Comparison of ENCODE assay signal across 9 mouse cellular contexts in the genomic region with DNA sequence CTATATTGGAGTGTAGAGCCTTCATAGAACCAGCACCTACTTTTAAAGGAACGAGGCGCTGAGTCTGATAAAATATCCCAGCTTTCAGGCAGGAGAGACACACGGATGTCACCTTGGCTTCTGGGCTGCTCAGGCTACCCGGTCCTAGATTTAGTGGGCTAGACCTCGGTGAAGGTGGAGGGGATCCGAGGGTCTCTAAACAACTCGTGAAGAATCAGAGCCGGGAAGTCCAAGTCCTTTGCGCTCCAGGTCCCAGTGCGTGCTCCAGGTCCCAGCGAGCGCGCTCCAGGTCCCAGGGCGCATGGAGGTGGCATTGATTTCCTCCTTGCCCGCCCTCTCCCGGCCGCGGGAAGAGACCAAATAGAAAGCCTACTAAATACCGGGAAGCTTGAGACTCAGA. TPM values are rescaled to one million over a fixed set of nuclear protein-coding genes. Genes with fewer than 3 reads are reported as not detected.
DNase-seq lines count a peak whose midpoint lies in the region; ATAC-seq and TF ChIP-seq lines count a peak whose summit lies in the region.
"Had no signal": no experiment of that assay in that cellular context is flagged by ENCODE, and none has a peak within 500 bp of the region (broad histone marks: within the 10 kb centered on the region; RNA-seq: fewer than 3 reads in every experiment).

No protein-coding gene starts in this region.

- no peak overlapping the region for H3K9ac ChIP-seq in forebrain, embryonic 12.5 days
- no peak overlapping the region for H3K9ac ChIP-seq in forebrain, embryonic 13.5 days
- no peak overlapping the region for H3K9ac ChIP-seq in limb, embryonic 12.5 days (replicated peaks)

- no peak for ATAC-seq in forebrain, embryonic 12.5 days (ENCODE audit: low FRiP score)
- no peak for ATAC-seq in forebrain, embryonic 13.5 days
- no peak for ATAC-seq in limb, embryonic 12.5 days (ENCODE audit: insufficient number of reproducible peaks, insufficient read depth, low FRiP score, low TSS enrichment, low read depth)

- no peak overlapping the region for H3K4me3 ChIP-seq in forebrain, embryonic 12.5 days (replicated peaks)
- H3K4me3 ChIP-seq in forebrain, embryonic 13.5 days, result no peak overlapping the region
- peak overlapping the region; percentile 61 for H3K4me3 ChIP-seq in thymus, adult 2 months (ENCODE audit: control insufficient read depth, insufficient read depth, low read length)
- H3K4me3 ChIP-seq in limb, embryonic 12.5 days (replicated peaks), result 0 out of 2 replicates have a peak overlapping the region, but pooled peaks have one; percentile 11

- H3K27me3 ChIP-seq in forebrain, embryonic 12.5 days, result 0 out of 2 replicates have a peak, but pooled peaks cover 14% of the 10 kb centered on the region
- peaks cover 7% of the 10 kb centered on the region; the same call in 1 of the 2 replicates for H3K27me3 ChIP-seq in forebrain, embryonic 13.5 days
- no peaks in the 10 kb centered on the region for H3K27me3 ChIP-seq in thymus, adult 2 months (ENCODE audit: control insufficient read depth, insufficient read depth, low read length)
- peaks cover 10% of the 10 kb centered on the region for H3K27me3 ChIP-seq in limb, embryonic 12.5 days

- H3K9me3 ChIP-seq in forebrain, embryonic 12.5 days, result no peaks in the 10 kb centered on the region
- H3K9me3 ChIP-seq in forebrain, embryonic 13.5 days (replicated peaks), result no peaks in the 10 kb centered on the region
- H3K9me3 ChIP-seq in limb, embryonic 12.5 days, result no peaks in the 10 kb centered on the region

- peak; percentile 44; the same call in 1 of the 2 replicates for TF ChIP-seq CTCF in thymus, adult 2 months (IDR thresholded peaks at IDR 0.05; ENCODE audit: borderline replicate concordance, control insufficient read depth, extremely low read depth, insufficient read depth, low read length, poor library complexity)

- no peaks in the 10 kb centered on the region for H3K36me3 ChIP-seq in forebrain, embryonic 12.5 days (replicated peaks)
- no peaks in the 10 kb centered on the region for H3K36me3 ChIP-seq in forebrain, embryonic 13.5 days (ENCODE audit: poor library complexity, severe bottlenecking)
- no peaks in the 10 kb centered on the region for H3K36me3 ChIP-seq in thymus, adult 2 months (ENCODE audit: control insufficient read depth, insufficient read depth, low read length)
- H3K36me3 ChIP-seq in limb, embryonic 12.5 days, result no peaks in the 10 kb centered on the region

- no peak overlapping the region for H3K27ac ChIP-seq in forebrain, embryonic 12.5 days
- no peak overlapping the region for H3K27ac ChIP-seq in forebrain, embryonic 13.5 days
- H3K27ac ChIP-seq in thymus, adult 2 months (ENCODE audit: control insufficient read depth, insufficient read depth, low read length), result peak overlapping the region; percentile 46; the same call in 1 of the 2 replicates
- H3K27ac ChIP-seq in limb, embryonic 12.5 days, result no peak overlapping the region

- no peaks in the 10 kb centered on the region for H3K4me1 ChIP-seq in forebrain, embryonic 12.5 days
- no peaks in the 10 kb centered on the region for H3K4me1 ChIP-seq in forebrain, embryonic 13.5 days
- peaks cover 2% of the 10 kb centered on the region for H3K4me1 ChIP-seq in thymus, adult 2 months (replicated peaks; ENCODE audit: control insufficient read depth, insufficient read depth, low read length)
- no peaks in the 10 kb centered on the region for H3K4me1 ChIP-seq in limb, embryonic 12.5 days (replicated peaks)

- peak; percentile 34 for DNase-seq in thymus, adult 2 months
- no peak for DNase-seq in thymus, adult 18-20 months
- peak; percentile 46 for DNase-seq in thymus, postnatal 4 days
- DNase-seq in cerebellum, adult 11-12 months, result no peak
- DNase-seq in layer of hippocampus, adult 18-20 months (ENCODE audit: low spot score in 2 of 2), result no peak
- DNase-seq: cerebellum, adult 9-10 months had no signal

- 11% methylated on average over 19 of the region's 19 CpGs for WGBS in forebrain, embryonic 12.5 days
- 7% methylated on average over 19 of the region's 19 CpGs for whole genome bisulfite sequencing in forebrain, embryonic 13.5 days
- WGBS in thymus, adult 2 months, result 12% methylated on average over 19 of the region's 19 CpGs
- WGBS in limb, embryonic 12.5 days, result 13% methylated on average over 19 of the region's 19 CpGs

- H3K4me2 ChIP-seq in forebrain, embryonic 12.5 days, result 0 out of 2 replicates have a peak overlapping the region, but pooled peaks have one; percentile 17
- no peak overlapping the region for H3K4me2 ChIP-seq in forebrain, embryonic 13.5 days
- H3K4me2 ChIP-seq in limb, embryonic 12.5 days, result peak overlapping the region; percentile 33

- no peak for TF ChIP-seq POLR2A in thymus, adult 2 months (IDR thresholded peaks at IDR 0.05; ENCODE audit: control insufficient read depth, extremely low read depth, insufficient read depth, low read length, poor library complexity)

RNA-seq across cellular contexts. Expression of a gene that starts 19.2 kb away (rescaled TPM):
- polyA plus RNA-seq in forebrain, embryonic 12.5 days (2016; fragmentation: Nextera tagmentation; extraction: Ambion mirVana), result 0.21 and 0.37 TPM in 2 replicates
- polyA plus RNA-seq in forebrain, embryonic 13.5 days (2015; fragmentation: Nextera tagmentation; extraction: Ambion mirVana), result 0.09 and 0.17 TPM in 2 replicates
- polyA plus RNA-seq in thymus, adult 2 months (2012; rRNA removed), result 4.0 and 4.2 TPM in 2 replicates
- polyA plus RNA-seq in limb, embryonic 12.5 days (2016; fragmentation: Nextera tagmentation; extraction: Ambion mirVana), result 0.26 and 0.36 TPM in 2 replicates
- total RNA-seq in layer of hippocampus, adult 18-20 months (2021), result under 1 TPM; 0.32 to 0.46 TPM

RNA-seq across cellular contexts. Expression of a gene that starts 25.1 kb away (rescaled TPM):
- polyA plus RNA-seq in forebrain, embryonic 12.5 days (2016; fragmentation: Nextera tagmentation; extraction: Ambion mirVana), result 0.96 and 1.2 TPM in 2 replicates
- 0.28 and 0.61 TPM in 2 replicates for polyA plus RNA-seq in forebrain, embryonic 13.5 days (2015; fragmentation: Nextera tagmentation; extraction: Ambion mirVana)
- polyA plus RNA-seq in thymus, adult 2 months (2012; rRNA removed), result 40.6 and 44.7 TPM in 2 replicates
- polyA plus RNA-seq in limb, embryonic 12.5 days (2016; fragmentation: Nextera tagmentation; extraction: Ambion mirVana), result 1.2 and 1.3 TPM in 2 replicates
- 1 to 10 TPM in 1 of 2 experiments, under 1 TPM in 1; 0.62 to 1.1 TPM for total RNA-seq in layer of hippocampus, adult 18-20 months (2021)

RNA-seq across cellular contexts. Expression of a gene that starts 48.2 kb away (rescaled TPM):
- 12.6 and 13.4 TPM in 2 replicates for polyA plus RNA-seq in forebrain, embryonic 12.5 days (2016; fragmentation: Nextera tagmentation; extraction: Ambion mirVana)
- 9.3 and 10.2 TPM in 2 replicates for polyA plus RNA-seq in forebrain, embryonic 13.5 days (2015; fragmentation: Nextera tagmentation; extraction: Ambion mirVana)
- polyA plus RNA-seq in thymus, adult 2 months (2012; rRNA removed), result 3.3 and 4.1 TPM in 2 replicates
- polyA plus RNA-seq in limb, embryonic 12.5 days (2016; fragmentation: Nextera tagmentation; extraction: Ambion mirVana), result 18.7 and 19.0 TPM in 2 replicates
- total RNA-seq in layer of hippocampus, adult 18-20 months (2021), result under 1 TPM; 0.10 to 0.36 TPM

Comparison
In these comparisons a context has a peak if more than half of its experiments do, and no peak if none do; other contexts are left out.
1. DNase-seq: peak in thymus, adult 2 months (single experiment) and thymus, postnatal 4 days (single experiment); none in thymus, adult 18-20 months (0 of 2), cerebellum, adult 11-12 months (single experiment) and layer of hippocampus, adult 18-20 months (0 of 2).
2. H3K4me3 ChIP-seq: peak in thymus, adult 2 months (single experiment) and limb, embryonic 12.5 days (single experiment); none in forebrain, embryonic 12.5 days (single experiment) and forebrain, embryonic 13.5 days (single experiment).
3. RNA of a gene that starts 25.1 kb away (polyA plus RNA-seq): 40.6 to 44.7 TPM in thymus, adult 2 months; 1.2 to 1.3 TPM in limb, embryonic 12.5 days, 0.96 to 1.2 TPM in forebrain, embryonic 12.5 days and 0.28 to 0.61 TPM in forebrain, embryonic 13.5 days; every median in the first group is over 10 times any median in the second.